Mouse (Mus musculus) limb, embryonic 12.5 days (tissue): Measurements from ENCODE around the gene Msh4. TPM values are rescaled to one million over a fixed set of nuclear protein-coding genes. Genes with fewer than 3 reads are reported as not detected.

ENCODE experiments used
- polyA plus RNA-seq: library from polyadenylated mRNA; unstranded; fragments of >200 nt; fragmentation: Nextera tagmentation; extraction: Ambion mirVana; gene quantifications from 2 replicates; pipeline ENCODE4 v1.2.1, GENCODE M21; 2016

Gene Msh4
- polyA plus RNA-seq, 1 experiment from 2014 or later, result 0.15 TPM

Other genes starting within 250 kb of the Msh4 start
- gene St6galnac3, start 181.0 kb downstream of the Msh4 start, polyA plus RNA-seq, result 38.3 and 41.2 TPM in 2 replicates
- 0.08 and 0.13 TPM in 2 replicates for gene Asb17, start 61.9 kb downstream of the Msh4 start, polyA plus RNA-seq
- gene Rabggtb, start 6.9 kb upstream of the Msh4 start, polyA plus RNA-seq, result 39.6 and 46.3 TPM in 2 replicates
- gene Acadm, start 38.5 kb upstream of the Msh4 start, polyA plus RNA-seq, result 53.2 and 54.4 TPM in 2 replicates
- 0.45 and 0.54 TPM in 2 replicates for gene Slc44a5, start 67.3 kb upstream of the Msh4 start, polyA plus RNA-seq